Mouse (Mus musculus): ENCODE data around the gene Pik3ip1. TPM values are rescaled to one million over a fixed set of nuclear protein-coding genes. Genes with fewer than 3 reads are reported as not detected.

Gene Pik3ip1
- polyA plus RNA-seq, 1 experiment from 2014 or later = 12.2 TPM

DNA sequence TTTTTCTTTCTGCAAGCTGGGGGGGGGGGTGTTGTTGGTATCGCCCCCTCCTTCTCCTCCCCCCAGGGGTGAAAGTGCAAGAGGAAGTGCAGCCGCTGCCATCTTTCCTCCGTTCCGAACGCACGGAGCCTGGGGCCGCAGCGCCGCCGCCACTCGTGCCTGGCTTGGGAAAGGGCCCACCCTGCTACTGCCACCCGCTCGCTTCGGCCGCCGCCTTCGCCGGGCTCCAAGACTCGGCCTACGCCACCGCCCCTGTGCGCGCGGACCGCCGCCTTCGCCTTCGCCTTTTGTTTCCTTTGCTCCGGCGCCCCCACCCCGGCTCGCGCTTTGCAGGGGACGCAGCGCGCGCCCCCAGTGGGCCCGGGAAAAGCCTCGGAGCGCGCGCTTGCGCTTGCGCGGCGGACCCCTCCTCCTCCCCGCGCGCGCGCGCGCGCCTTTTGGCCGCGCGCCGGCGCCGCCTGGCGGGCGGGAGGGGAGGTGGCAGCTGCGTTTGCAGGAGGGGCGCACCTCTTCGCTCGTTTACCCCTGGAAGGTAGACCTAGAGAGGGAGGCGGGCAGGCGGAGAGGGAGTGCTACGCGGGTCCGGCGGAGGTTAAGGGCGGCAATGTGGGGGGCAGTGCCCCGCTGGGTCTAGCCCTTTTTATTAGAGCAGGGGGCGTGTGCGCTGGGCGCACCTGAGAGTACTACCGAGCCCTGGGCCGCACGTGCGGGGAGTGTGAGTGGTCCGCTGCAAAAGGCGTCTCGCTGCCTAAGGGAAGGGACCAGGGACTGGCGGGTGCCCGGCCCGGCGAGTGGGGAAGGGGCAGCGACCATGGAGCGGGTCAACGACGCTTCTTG lies 40.2 kb upstream of the Pik3ip1 start:
- Histone ChIP-seq H3K9ac (ENCODE audit: low read depth, low read length) (peak overlapping the region; percentile 99), H3K27ac (ENCODE audit: low read depth, low read length) (peak overlapping the region; percentile 100), H3K27me3 (ENCODE audit: control insufficient read depth, insufficient read depth, low read length) (no peaks in the 10 kb centered on the region), H3K4me1 (ENCODE audit: control insufficient read depth, insufficient read depth, low read length) (peaks cover 34% of the 10 kb centered on the region), H3K4me3 (ENCODE audit: low read depth, low read length) (peak overlapping the region; percentile 73), H3K4me2 (peak overlapping the region; percentile 100), H3K9me3 (replicated peaks; ENCODE audit: control insufficient read depth, low read length) (no peaks in the 10 kb centered on the region), H3K36me3 (ENCODE audit: control insufficient read depth, insufficient read depth, low read length) (peaks cover 14% of the 10 kb centered on the region)
- under 1% methylated on average over 91 of the region's 92 CpGs for WGBS (ENCODE audit: insufficient replicate concordance)
- ATAC-seq (replicated peaks; ENCODE audit: insufficient number of reproducible peaks, low FRiP score, low TSS enrichment) = peak; percentile 44

- no peaks in the 10 kb centered on the region for H3K27me3 ChIP-seq (ENCODE audit: control insufficient read depth, insufficient read depth, low read length)
- H3K9ac ChIP-seq (ENCODE audit: low read depth, low read length) = peak overlapping the region; percentile 99
- H3K4me3 ChIP-seq (ENCODE audit: low read depth, low read length) = peak overlapping the region; percentile 73
- WGBS (ENCODE audit: insufficient replicate concordance) = under 1% methylated on average over 50 of the region's 50 CpGs
- H3K4me2 ChIP-seq = peak overlapping the region; percentile 100
- ATAC-seq (replicated peaks; ENCODE audit: insufficient number of reproducible peaks, low FRiP score, low TSS enrichment) = no peak
- H3K9me3 ChIP-seq (replicated peaks; ENCODE audit: control insufficient read depth, low read length) = no peaks in the 10 kb centered on the region
- peaks cover 34% of the 10 kb centered on the region for H3K4me1 ChIP-seq (ENCODE audit: control insufficient read depth, insufficient read depth, low read length)
- peak overlapping the region; percentile 88 for H3K27ac ChIP-seq (ENCODE audit: low read depth, low read length)
- H3K36me3 ChIP-seq (ENCODE audit: control insufficient read depth, insufficient read depth, low read length) = peaks cover 14% of the 10 kb centered on the region
Measured at GRCm38 (mm10) chr11:3290640-3291310, 39.4 kb upstream of the Pik3ip1 start.

DNA sequence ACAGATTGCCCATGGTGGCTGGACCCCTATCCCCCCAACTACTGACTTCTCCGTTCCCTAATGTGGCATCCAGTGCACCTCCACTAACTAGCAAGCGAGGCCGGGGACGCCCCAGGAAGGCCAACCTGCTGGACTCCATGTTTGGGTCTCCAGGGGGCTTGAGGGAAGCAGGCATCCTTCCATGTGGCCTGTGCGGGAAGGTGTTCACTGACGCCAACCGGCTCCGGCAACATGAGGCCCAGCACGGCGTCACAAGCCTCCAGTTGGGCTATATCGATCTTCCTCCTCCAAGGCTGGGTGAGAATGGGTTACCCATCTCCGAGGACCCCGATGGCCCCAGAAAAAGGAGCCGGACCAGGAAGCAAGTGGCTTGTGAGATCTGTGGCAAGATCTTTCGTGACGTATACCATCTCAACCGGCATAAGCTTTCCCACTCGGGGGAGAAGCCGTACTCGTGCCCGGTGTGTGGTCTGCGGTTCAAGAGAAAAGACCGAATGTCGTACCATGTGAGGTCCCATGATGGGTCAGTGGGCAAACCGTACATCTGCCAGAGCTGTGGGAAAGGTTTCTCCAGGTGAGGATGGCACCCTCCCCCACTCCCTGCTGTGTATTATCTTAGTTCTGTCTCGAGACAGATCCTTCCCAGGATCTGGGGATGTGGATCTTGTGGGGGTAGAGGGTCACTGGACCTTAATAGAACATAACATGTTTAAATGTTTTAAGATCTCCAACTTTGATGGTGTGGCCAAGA lies 38.7 kb upstream of the Pik3ip1 start:
- Histone ChIP-seq H3K4me2 (peak overlapping the region; percentile 100), H3K9ac (ENCODE audit: low read depth, low read length) (peak overlapping the region; percentile 99), H3K27me3 (ENCODE audit: control insufficient read depth, insufficient read depth, low read length) (no peaks in the 10 kb centered on the region), H3K9me3 (replicated peaks; ENCODE audit: control insufficient read depth, low read length) (no peaks in the 10 kb centered on the region), H3K27ac (ENCODE audit: low read depth, low read length) (peak overlapping the region; percentile 88), H3K4me1 (ENCODE audit: control insufficient read depth, insufficient read depth, low read length) (peaks cover 34% of the 10 kb centered on the region), H3K4me3 (ENCODE audit: low read depth, low read length) (peak overlapping the region; percentile 73), H3K36me3 (ENCODE audit: control insufficient read depth, insufficient read depth, low read length) (peaks cover 19% of the 10 kb centered on the region)
- ATAC-seq (replicated peaks; ENCODE audit: insufficient number of reproducible peaks, low FRiP score, low TSS enrichment) = no peak
- 3% methylated on average over 26 of the region's 26 CpGs for WGBS (ENCODE audit: insufficient replicate concordance)

DNA sequence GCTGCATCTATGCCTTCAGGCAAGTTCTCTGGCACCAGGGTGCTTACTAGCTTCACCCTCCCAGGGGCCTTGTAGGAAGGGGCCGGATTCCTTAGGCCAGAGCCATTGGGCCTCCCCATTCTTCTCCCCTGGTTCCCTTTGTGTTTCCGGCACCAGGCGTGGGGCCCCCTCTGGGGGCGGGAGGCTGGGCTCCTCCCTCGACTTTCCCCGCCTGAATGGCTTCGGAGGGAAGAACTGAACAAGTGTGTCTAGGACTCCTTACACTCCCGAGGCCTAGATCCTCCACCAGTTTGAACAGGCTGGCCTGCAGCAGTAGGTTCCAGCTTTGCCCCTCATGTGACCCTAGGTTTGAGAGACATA lies 38.2 kb upstream of the Pik3ip1 start:
- peaks cover 34% of the 10 kb centered on the region for H3K4me1 ChIP-seq (ENCODE audit: control insufficient read depth, insufficient read depth, low read length)
- WGBS (ENCODE audit: insufficient replicate concordance) = 0% methylated on average over 8 of the region's 8 CpGs
- H3K27ac ChIP-seq (ENCODE audit: low read depth, low read length) = peak overlapping the region; percentile 88
- H3K9ac ChIP-seq (ENCODE audit: low read depth, low read length) = peak overlapping the region; percentile 99
- H3K36me3 ChIP-seq (ENCODE audit: control insufficient read depth, insufficient read depth, low read length) = peaks cover 21% of the 10 kb centered on the region
- no peaks in the 10 kb centered on the region for H3K9me3 ChIP-seq (replicated peaks; ENCODE audit: control insufficient read depth, low read length)
- H3K4me3 ChIP-seq (ENCODE audit: low read depth, low read length) = peak overlapping the region; percentile 73
- peak overlapping the region; percentile 100 for H3K4me2 ChIP-seq
- no peaks in the 10 kb centered on the region for H3K27me3 ChIP-seq (ENCODE audit: control insufficient read depth, insufficient read depth, low read length)
- ATAC-seq (replicated peaks; ENCODE audit: insufficient number of reproducible peaks, low FRiP score, low TSS enrichment) = peak; percentile 25

GRCm38 (mm10) chr11:3292711-3293249 lies 37.4 kb upstream of the Pik3ip1 start:
- H3K36me3 ChIP-seq (ENCODE audit: control insufficient read depth, insufficient read depth, low read length) = peaks cover 22% of the 10 kb centered on the region
- H3K4me1 ChIP-seq (ENCODE audit: control insufficient read depth, insufficient read depth, low read length) = peaks cover 34% of the 10 kb centered on the region
- H3K27me3 ChIP-seq (ENCODE audit: control insufficient read depth, insufficient read depth, low read length) = no peaks in the 10 kb centered on the region
- H3K9ac ChIP-seq (ENCODE audit: low read depth, low read length) = peak overlapping the region; percentile 99
- ATAC-seq (replicated peaks; ENCODE audit: insufficient number of reproducible peaks, low FRiP score, low TSS enrichment) = no peak
- H3K4me3 ChIP-seq (ENCODE audit: low read depth, low read length) = peak overlapping the region; percentile 73
- peak overlapping the region; percentile 100 for H3K4me2 ChIP-seq
- H3K9me3 ChIP-seq (replicated peaks; ENCODE audit: control insufficient read depth, low read length) = no peaks in the 10 kb centered on the region
- peak overlapping the region; percentile 88 for H3K27ac ChIP-seq (ENCODE audit: low read depth, low read length)
- 1% methylated on average over 8 of the region's 8 CpGs for WGBS (ENCODE audit: insufficient replicate concordance)

- H3K36me3 ChIP-seq (ENCODE audit: control insufficient read depth, insufficient read depth, low read length) = peaks cover 26% of the 10 kb centered on the region
- no peak for ATAC-seq (replicated peaks; ENCODE audit: insufficient number of reproducible peaks, low FRiP score, low TSS enrichment)
Measured at GRCm38 (mm10) chr11:3293361-3293760, 36.8 kb upstream of the Pik3ip1 start.

DNA sequence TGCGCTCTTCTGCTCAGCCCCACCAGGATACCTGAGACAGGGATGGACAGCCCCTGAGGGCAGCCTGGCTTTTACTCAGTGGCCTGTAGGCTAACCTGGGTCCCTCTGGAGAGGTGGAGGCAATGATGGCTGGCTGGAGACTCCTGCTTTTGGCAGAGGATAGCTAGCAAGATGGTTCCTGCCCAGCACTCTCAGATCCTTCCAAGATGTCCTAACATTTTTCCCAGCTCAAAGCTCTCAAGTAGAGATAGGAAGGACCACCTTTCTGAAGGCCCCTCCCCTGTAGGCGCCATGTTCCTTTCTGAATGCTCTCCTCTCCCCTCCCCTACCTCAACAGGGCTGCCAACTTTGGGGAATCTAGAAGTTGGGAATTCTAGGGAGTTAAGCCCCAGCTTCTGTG lies 35.6 kb upstream of the Pik3ip1 start:
- 77% methylated on average over 2 of the region's 2 CpGs for WGBS (ENCODE audit: insufficient replicate concordance)
- ATAC-seq (replicated peaks; ENCODE audit: insufficient number of reproducible peaks, low FRiP score, low TSS enrichment) = no peak
- Histone ChIP-seq H3K4me2 (no peak overlapping the region; the same call in 1 of the 2 replicates), H3K4me1 (ENCODE audit: control insufficient read depth, insufficient read depth, low read length) (peaks cover 29% of the 10 kb centered on the region), H3K9ac (ENCODE audit: low read depth, low read length) (no peak overlapping the region), H3K36me3 (ENCODE audit: control insufficient read depth, insufficient read depth, low read length) (peaks cover 37% of the 10 kb centered on the region), H3K27me3 (ENCODE audit: control insufficient read depth, insufficient read depth, low read length) (no peaks in the 10 kb centered on the region), H3K4me3 (ENCODE audit: low read depth, low read length) (no peak overlapping the region), H3K9me3 (replicated peaks; ENCODE audit: control insufficient read depth, low read length) (no peaks in the 10 kb centered on the region), H3K27ac (ENCODE audit: low read depth, low read length) (no peak overlapping the region)

More at GRCm38 (mm10) chr11:3293361-3293760, 36.8 kb upstream of the Pik3ip1 start:
- 49% methylated on average over 4 of the region's 4 CpGs for WGBS (ENCODE audit: insufficient replicate concordance)
- peak overlapping the region; percentile 100 for H3K4me2 ChIP-seq
- peak overlapping the region; percentile 88 for H3K27ac ChIP-seq (ENCODE audit: low read depth, low read length)
- H3K4me1 ChIP-seq (ENCODE audit: control insufficient read depth, insufficient read depth, low read length) = peaks cover 29% of the 10 kb centered on the region
- H3K9ac ChIP-seq (ENCODE audit: low read depth, low read length) = peak overlapping the region; percentile 99
- H3K27me3 ChIP-seq (ENCODE audit: control insufficient read depth, insufficient read depth, low read length) = no peaks in the 10 kb centered on the region
- peak overlapping the region; percentile 73 for H3K4me3 ChIP-seq (ENCODE audit: low read depth, low read length)
- H3K9me3 ChIP-seq (replicated peaks; ENCODE audit: control insufficient read depth, low read length) = no peaks in the 10 kb centered on the region

DNA sequence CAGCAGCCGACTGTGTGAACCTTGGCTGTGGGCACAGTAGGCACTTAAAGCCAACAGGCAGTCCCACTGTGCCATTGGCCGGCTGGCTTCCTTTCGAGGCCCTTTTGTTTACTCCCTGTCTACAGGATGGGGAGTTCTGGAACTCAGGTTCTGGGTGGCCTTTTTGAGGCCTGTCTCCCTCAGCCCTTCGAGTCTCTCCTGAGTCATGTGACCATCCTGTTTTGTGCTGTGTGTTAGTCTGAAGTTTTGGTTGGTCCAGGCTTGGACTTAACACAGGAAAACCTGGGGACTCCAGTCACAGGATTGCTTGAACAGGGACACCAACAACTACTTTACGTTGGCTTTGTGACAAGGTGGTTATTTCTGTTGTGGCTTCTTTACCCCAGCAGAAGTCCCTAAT lies 34.1 kb upstream of the Pik3ip1 start:
- no peak for ATAC-seq (replicated peaks; ENCODE audit: insufficient number of reproducible peaks, low FRiP score, low TSS enrichment)
- Histone ChIP-seq H3K4me3 (ENCODE audit: low read depth, low read length) (no peak overlapping the region), H3K9me3 (replicated peaks; ENCODE audit: control insufficient read depth, low read length) (no peaks in the 10 kb centered on the region), H3K4me1 (ENCODE audit: control insufficient read depth, insufficient read depth, low read length) (peaks cover 27% of the 10 kb centered on the region), H3K27ac (ENCODE audit: low read depth, low read length) (no peak overlapping the region), H3K36me3 (ENCODE audit: control insufficient read depth, insufficient read depth, low read length) (peaks cover 48% of the 10 kb centered on the region), H3K4me2 (no peak overlapping the region), H3K9ac (ENCODE audit: low read depth, low read length) (no peak overlapping the region), H3K27me3 (ENCODE audit: control insufficient read depth, insufficient read depth, low read length) (no peaks in the 10 kb centered on the region)
- WGBS (ENCODE audit: insufficient replicate concordance) = 70% methylated on average over 5 of the region's 5 CpGs

All from heart, embryonic 11.5 days (tissue).